Mouse (Mus musculus) forebrain, embryonic 10.5 days (tissue): Measurements from ENCODE around the gene Itpkb. TPM values are rescaled to one million over a fixed set of nuclear protein-coding genes. Genes with fewer than 3 reads are reported as not detected.

ENCODE experiments used
- DNase-seq: peaks from one replicate; pipeline ENCODE4 v3.0.0-alpha.2; 2017; ENCODE audit warnings: low spot score; ENCODE audit errors: extremely low spot score
- H3K27ac ChIP-seq: fragments of 300-500 bp; sonication (generic); 2 replicates; pipeline ENCODE4 v1.5.1; 2016; ENCODE audit warnings: mild to moderate bottlenecking
- H3K27me3 ChIP-seq: fragments of 300-500 bp; sonication (generic); 2 replicates; pipeline ENCODE4 v1.6.1; 2016; ENCODE audit warnings: mild to moderate bottlenecking; ENCODE audit not compliant: poor library complexity, severe bottlenecking
- H3K36me3 ChIP-seq: fragments of 300-500 bp; sonication (generic); replicated peaks from 2 replicates; pipeline ENCODE4 v1.6.1; 2016; ENCODE audit warnings: mild to moderate bottlenecking, moderate library complexity
- H3K4me1 ChIP-seq: fragments of 300-500 bp; sonication (generic); 2 replicates; pipeline ENCODE4 v1.6.1; 2016
- H3K4me3 ChIP-seq: fragments of 300-500 bp; sonication (generic); 2 replicates; pipeline ENCODE4 v1.5.1; 2016; ENCODE audit warnings: mild to moderate bottlenecking, moderate library complexity
- H3K9me3 ChIP-seq: fragments of 300-500 bp; sonication (generic); 2 replicates; pipeline ENCODE4 v1.6.1; 2016; ENCODE audit warnings: mild to moderate bottlenecking, moderate library complexity
- WGBS: fragments of 180-500 bp; shearing (Covaris S2); methylation state at CpG from one replicate; pipeline ENCODE4 v1.1.7; 2016; 5-methylcytosine and 5-hydroxymethylcytosine counted together
- polyA plus RNA-seq: library from polyadenylated mRNA; unstranded; fragments of >200 nt; fragmentation: Nextera tagmentation; extraction: Ambion mirVana; gene quantifications from 2 replicates; pipeline ENCODE4 v1.2.1, GENCODE M21; 2016

The Itpkb gene
- polyA plus RNA-seq, 1 experiment from 2014 or later = 2.5 TPM

GRCm38 (mm10) chr1:180458680-180459079 lies 128.4 kb downstream of the Itpkb start:
- H3K27me3 ChIP-seq = peaks cover 5% of the 10 kb centered on the region; the same call in 1 of the 2 replicates
- no peak overlapping the region for H3K27ac ChIP-seq
- H3K36me3 ChIP-seq = no peaks in the 10 kb centered on the region
- H3K9me3 ChIP-seq = no peaks in the 10 kb centered on the region
- DNase-seq = no peak
- 79% methylated on average over 3 of the region's 3 CpGs for WGBS
- no peak overlapping the region for H3K4me3 ChIP-seq
- H3K4me1 ChIP-seq = peaks cover 35% of the 10 kb centered on the region

DNA sequence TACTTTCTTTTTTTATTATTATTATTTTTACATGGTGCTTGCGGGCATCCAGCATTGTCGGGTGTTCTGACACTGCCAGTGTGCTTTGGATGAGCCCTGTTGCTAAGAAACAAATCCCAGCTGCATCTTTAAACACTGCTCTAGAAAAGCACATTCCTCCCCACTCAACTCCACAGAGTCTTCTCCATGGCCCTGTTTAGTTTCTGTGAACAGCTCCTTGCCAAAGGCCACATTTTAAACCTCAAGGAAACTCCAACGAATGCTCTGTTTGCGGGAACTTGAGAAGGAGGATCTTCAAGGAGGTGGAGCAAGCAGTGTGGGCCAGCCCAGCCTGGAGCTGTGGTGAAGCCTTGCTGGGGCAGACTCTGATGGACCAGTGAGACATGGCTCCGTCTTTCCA lies 130.4 kb downstream of the Itpkb start:
- WGBS = 59% methylated on average over 5 of the region's 5 CpGs
- H3K36me3 ChIP-seq = no peaks in the 10 kb centered on the region
- H3K27me3 ChIP-seq = peaks cover 5% of the 10 kb centered on the region; the same call in 1 of the 2 replicates
- H3K4me1 ChIP-seq = peaks cover 38% of the 10 kb centered on the region
- no peak for DNase-seq
- no peak overlapping the region for H3K27ac ChIP-seq
- no peak overlapping the region for H3K4me3 ChIP-seq
- no peaks in the 10 kb centered on the region for H3K9me3 ChIP-seq

- Histone ChIP-seq H3K36me3 (no peaks in the 10 kb centered on the region), H3K27ac (no peak overlapping the region), H3K4me3 (no peak overlapping the region), H3K27me3 (peaks cover 5% of the 10 kb centered on the region; the same call in 1 of the 2 replicates), H3K4me1 (peaks cover 36% of the 10 kb centered on the region), H3K9me3 (no peaks in the 10 kb centered on the region)
- WGBS = 94% methylated on average over 5 of the region's 5 CpGs
- no peak for DNase-seq
Measured at GRCm38 (mm10) chr1:180462396-180462795, 132.1 kb downstream of the Itpkb start.

GRCm38 (mm10) chr1:180462983-180463475 lies 132.7 kb downstream of the Itpkb start:
- no peaks in the 10 kb centered on the region for H3K36me3 ChIP-seq

GRCm38 (mm10) chr1:180464357-180464756 lies 134.1 kb downstream of the Itpkb start:
- no peak for DNase-seq
- no peaks in the 10 kb centered on the region for H3K9me3 ChIP-seq
- 84% methylated on average over 5 of the region's 5 CpGs for WGBS

More at GRCm38 (mm10) chr1:180462983-180463475, 132.7 kb downstream of the Itpkb start:
- peaks cover 30% of the 10 kb centered on the region for H3K4me1 ChIP-seq
- no peaks in the 10 kb centered on the region for H3K9me3 ChIP-seq
- no peak overlapping the region for H3K27ac ChIP-seq
- 89% methylated on average over 5 of the region's 5 CpGs for WGBS
- H3K27me3 ChIP-seq = peaks cover 4% of the 10 kb centered on the region; the same call in 1 of the 2 replicates
- DNase-seq = no peak
- H3K4me3 ChIP-seq = no peak overlapping the region

DNA sequence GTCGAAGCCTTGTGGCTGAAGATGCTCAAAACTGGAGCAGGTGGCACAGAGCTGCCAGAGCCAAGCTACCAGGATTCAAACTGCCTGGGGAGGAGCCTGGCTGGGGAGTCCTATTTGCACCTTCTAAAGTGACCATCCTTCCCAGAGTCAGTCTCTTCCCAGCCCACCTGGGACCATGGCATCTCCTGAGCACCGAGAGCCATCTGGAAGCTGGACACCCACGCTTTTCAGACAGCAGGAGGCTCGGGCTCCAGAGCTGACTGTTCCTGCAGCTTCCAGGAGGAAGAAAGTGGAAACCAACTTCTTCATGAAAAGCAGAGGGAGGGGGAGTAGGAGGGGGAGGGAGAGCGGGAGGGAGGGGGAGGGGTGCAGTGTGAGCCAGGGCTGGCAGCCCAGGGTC lies 135.3 kb downstream of the Itpkb start:
- WGBS = 67% methylated on average over 5 of the region's 5 CpGs
- Histone ChIP-seq H3K27ac (no peak overlapping the region), H3K4me1 (peaks cover 10% of the 10 kb centered on the region), H3K9me3 (no peaks in the 10 kb centered on the region), H3K27me3 (no peaks in the 10 kb centered on the region), H3K4me3 (no peak overlapping the region), H3K36me3 (no peaks in the 10 kb centered on the region)
- DNase-seq = no peak

More at GRCm38 (mm10) chr1:180464357-180464756, 134.1 kb downstream of the Itpkb start:
- Histone ChIP-seq H3K27me3 (no peaks in the 10 kb centered on the region), H3K4me3 (no peak overlapping the region), H3K27ac (no peak overlapping the region), H3K36me3 (no peaks in the 10 kb centered on the region), H3K4me1 (peaks cover 22% of the 10 kb centered on the region)

GRCm38 (mm10) chr1:180468004-180468403 lies 137.7 kb downstream of the Itpkb start:
- DNase-seq = no peak
- no peaks in the 10 kb centered on the region for H3K36me3 ChIP-seq
- 92% methylated on average over 4 of the region's 4 CpGs for WGBS
- H3K27ac ChIP-seq = no peak overlapping the region
- H3K4me1 ChIP-seq = 0 out of 2 replicates have a peak, but pooled peaks cover 5% of the 10 kb centered on the region
- no peaks in the 10 kb centered on the region for H3K27me3 ChIP-seq
- no peaks in the 10 kb centered on the region for H3K9me3 ChIP-seq
- H3K4me3 ChIP-seq = no peak overlapping the region

- Histone ChIP-seq H3K9me3 (no peaks in the 10 kb centered on the region), H3K27me3 (no peaks in the 10 kb centered on the region), H3K27ac (no peak overlapping the region), H3K36me3 (no peaks in the 10 kb centered on the region), H3K4me3 (no peak overlapping the region), H3K4me1 (no peaks in the 10 kb centered on the region)
- no peak for DNase-seq
Measured at GRCm38 (mm10) chr1:180473566-180473965, 143.3 kb downstream of the Itpkb start.

Other genes starting within 250 kb of the Itpkb start
- 1.1 TPM in 2 replicates for gene Coq8a, start 130.9 kb upstream of the Itpkb start, polyA plus RNA-seq
- 6.4 and 6.5 TPM in 2 replicates for gene Psen2, start 67.0 kb upstream of the Itpkb start, polyA plus RNA-seq
- 3.8 and 4.0 TPM in 2 replicates for gene Stum, start 153.0 kb downstream of the Itpkb start, polyA plus RNA-seq
- gene Parp1, start 238.4 kb downstream of the Itpkb start, polyA plus RNA-seq = 328 and 332 TPM in 2 replicates